Mouse (Mus musculus): ENCODE measurements around the gene Trim34a. TPM values are rescaled to one million over a fixed set of nuclear protein-coding genes. Genes with fewer than 3 reads are reported as not detected.
A peak's percentile ranks its signal among the peaks of the same experiment; 100 is the strongest.
"Not testable (repeated sequence)": the region's sequence is repeated elsewhere in the genome, so short reads cannot be mapped to it uniquely, and the experiment has no call there.

Trim34a gene
- polyA plus RNA-seq, 1 experiment from 2014 or later: 1.4 TPM

DNA sequence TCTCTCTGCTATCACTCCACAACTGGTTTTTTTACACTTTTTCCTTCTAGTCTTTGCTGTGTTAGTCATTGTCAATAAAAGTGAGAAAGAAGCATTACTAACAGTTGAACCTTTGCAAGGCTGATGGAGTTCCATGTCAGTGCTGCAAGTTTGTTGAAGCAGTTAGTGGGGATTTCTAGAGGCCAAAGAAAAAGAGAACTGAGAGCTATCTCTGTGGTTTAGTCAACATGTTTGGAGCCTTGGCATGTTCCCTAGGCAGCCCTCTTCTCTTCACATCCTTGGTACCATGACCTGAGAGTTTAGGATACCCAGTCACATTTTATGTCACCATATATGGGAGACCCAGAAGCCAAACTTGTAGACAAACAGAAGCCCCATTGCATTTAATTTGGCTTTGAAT is 3.4 kb upstream of the Trim34a start:
- Histone ChIP-seq H3K36me3 (ENCODE audit: control insufficient read depth, insufficient read depth) (no peaks in the 10 kb centered on the region), H3K4me3 (ENCODE audit: low read depth, low read length) (no peak overlapping the region), H3K9ac (ENCODE audit: low read depth, low read length) (no peak overlapping the region), H3K27ac (ENCODE audit: low read length) (no peak overlapping the region), H3K4me2 (ENCODE audit: low read depth, low read length) (no peak overlapping the region), H3K27me3 (ENCODE audit: control insufficient read depth, insufficient read depth, low read depth, low read length) (no peaks in the 10 kb centered on the region), H3K9me3 (replicated peaks; ENCODE audit: control insufficient read depth, low read length) (no peaks in the 10 kb centered on the region), H3K4me1 (ENCODE audit: control insufficient read depth, low read depth, low read length) (no peaks in the 10 kb centered on the region)
- ATAC-seq (ENCODE audit: low read depth): no peak

- no peaks in the 10 kb centered on the region for H3K9me3 ChIP-seq (replicated peaks; ENCODE audit: control insufficient read depth, low read length)
- no peak overlapping the region for H3K27ac ChIP-seq (ENCODE audit: low read length)
- 31% methylated on average over 1 of the region's 1 CpGs for WGBS (ENCODE audit: insufficient replicate concordance)
- H3K4me3 ChIP-seq (ENCODE audit: low read depth, low read length): no peak overlapping the region
- no peaks in the 10 kb centered on the region for H3K27me3 ChIP-seq (ENCODE audit: control insufficient read depth, insufficient read depth, low read depth, low read length)
- H3K9ac ChIP-seq (ENCODE audit: low read depth, low read length): no peak overlapping the region
- H3K4me1 ChIP-seq (ENCODE audit: control insufficient read depth, low read depth, low read length): no peaks in the 10 kb centered on the region
- H3K4me2 ChIP-seq (ENCODE audit: low read depth, low read length): no peak overlapping the region
- no peak for ATAC-seq (ENCODE audit: low read depth)
- H3K36me3 ChIP-seq (ENCODE audit: control insufficient read depth, insufficient read depth): no peaks in the 10 kb centered on the region
These were observed 641 bp upstream of the Trim34a start for GRCm38 (mm10) chr7:104243616-104244015.

DNA sequence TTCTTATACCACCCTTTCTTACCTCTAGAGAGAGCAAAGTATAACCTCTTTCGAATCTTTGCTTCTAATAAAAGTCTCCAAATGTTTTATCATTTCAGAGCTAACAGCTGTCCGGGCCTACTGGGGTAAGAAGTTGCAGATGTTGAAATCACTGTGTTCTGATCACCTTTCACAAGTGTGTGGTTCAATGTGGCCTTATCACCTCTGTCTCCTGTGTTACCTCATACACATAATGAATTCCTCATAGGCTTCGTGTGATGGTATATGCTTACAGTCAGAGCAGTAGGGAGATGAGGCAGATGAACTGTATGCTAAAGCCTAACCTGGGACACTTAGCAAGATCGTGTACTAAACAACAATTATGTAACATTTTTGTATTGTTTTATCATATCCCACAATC is 16.1 kb downstream of the Trim34a start:
- H3K4me1 ChIP-seq (ENCODE audit: control insufficient read depth, low read depth, low read length); H3K36me3 ChIP-seq (ENCODE audit: control insufficient read depth, insufficient read depth); H3K4me3 ChIP-seq (ENCODE audit: low read depth, low read length); H3K27me3 ChIP-seq (ENCODE audit: control insufficient read depth, insufficient read depth, low read depth, low read length); H3K27ac ChIP-seq (ENCODE audit: low read length); ATAC-seq (ENCODE audit: low read depth); H3K4me2 ChIP-seq (ENCODE audit: low read depth, low read length); H3K9ac ChIP-seq (ENCODE audit: low read depth, low read length); H3K9me3 ChIP-seq (replicated peaks; ENCODE audit: control insufficient read depth, low read length): not testable (repeated sequence)
- 63% methylated on average over 4 of the region's 4 CpGs for WGBS (ENCODE audit: insufficient replicate concordance)

DNA sequence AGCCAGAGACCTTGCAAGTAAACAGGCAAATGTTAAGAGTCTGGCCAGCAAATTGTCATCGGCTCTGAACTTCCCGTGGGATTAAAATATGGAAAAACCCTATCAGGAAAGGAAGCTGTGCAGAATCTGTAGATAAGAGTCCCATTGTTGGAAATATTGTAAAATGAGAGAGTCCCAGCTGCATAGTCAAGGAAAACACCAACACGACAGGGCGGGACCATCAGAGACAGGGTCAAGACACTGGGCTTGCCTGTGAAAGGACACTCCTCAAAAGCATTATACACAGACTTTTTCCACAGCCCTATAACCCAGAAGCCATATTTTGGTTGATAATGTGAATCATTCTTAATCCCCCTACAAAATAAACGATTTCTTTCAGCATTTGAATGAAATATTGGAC is 21.1 kb downstream of the Trim34a start:
- not testable (repeated sequence) for H3K4me3 ChIP-seq (ENCODE audit: low read depth, low read length); H3K27me3 ChIP-seq (ENCODE audit: control insufficient read depth, insufficient read depth, low read depth, low read length); H3K4me1 ChIP-seq (ENCODE audit: control insufficient read depth, low read depth, low read length); H3K27ac ChIP-seq (ENCODE audit: low read length); H3K9ac ChIP-seq (ENCODE audit: low read depth, low read length); H3K36me3 ChIP-seq (ENCODE audit: control insufficient read depth, insufficient read depth); H3K9me3 ChIP-seq (replicated peaks; ENCODE audit: control insufficient read depth, low read length); H3K4me2 ChIP-seq (ENCODE audit: low read depth, low read length)
- 65% methylated on average over 3 of the region's 5 CpGs for WGBS (ENCODE audit: insufficient replicate concordance)
- 0 out of 2 replicates have a peak, but pooled peaks have one; percentile 16 for ATAC-seq (ENCODE audit: low read depth)

DNA sequence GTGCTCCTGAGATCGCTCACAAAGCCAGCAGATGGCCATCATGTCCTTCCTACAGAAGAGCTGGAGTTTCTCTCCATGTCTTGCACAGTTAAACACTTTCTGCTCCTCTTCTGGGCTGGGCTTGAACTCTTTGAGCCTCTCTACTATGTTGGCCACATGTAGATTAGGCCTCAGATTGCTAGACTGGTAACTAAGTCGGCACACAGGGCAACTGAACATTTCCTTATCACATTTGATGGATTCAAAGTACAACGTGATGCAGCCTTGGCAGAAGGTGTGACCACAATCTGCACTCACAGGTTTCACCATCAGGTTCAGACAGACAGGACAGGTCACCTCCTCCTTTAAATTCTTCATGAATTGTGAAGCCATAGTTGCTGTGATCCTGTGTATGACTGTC is 35.1 kb downstream of the Trim34a start:
- not testable (repeated sequence) for H3K9me3 ChIP-seq (replicated peaks; ENCODE audit: control insufficient read depth, low read length); H3K9ac ChIP-seq (ENCODE audit: low read depth, low read length); H3K36me3 ChIP-seq (ENCODE audit: control insufficient read depth, insufficient read depth); H3K27me3 ChIP-seq (ENCODE audit: control insufficient read depth, insufficient read depth, low read depth, low read length); H3K4me2 ChIP-seq (ENCODE audit: low read depth, low read length); H3K4me1 ChIP-seq (ENCODE audit: control insufficient read depth, low read depth, low read length); H3K4me3 ChIP-seq (ENCODE audit: low read depth, low read length); ATAC-seq (ENCODE audit: low read depth); H3K27ac ChIP-seq (ENCODE audit: low read length)
- 32% methylated on average over 3 of the region's 3 CpGs for WGBS (ENCODE audit: insufficient replicate concordance)

- not testable (repeated sequence) for H3K9ac ChIP-seq (ENCODE audit: low read depth, low read length); H3K27me3 ChIP-seq (ENCODE audit: control insufficient read depth, insufficient read depth, low read depth, low read length); H3K27ac ChIP-seq (ENCODE audit: low read length); H3K36me3 ChIP-seq (ENCODE audit: control insufficient read depth, insufficient read depth); H3K9me3 ChIP-seq (replicated peaks; ENCODE audit: control insufficient read depth, low read length); H3K4me1 ChIP-seq (ENCODE audit: control insufficient read depth, low read depth, low read length)
- peak within 1 kb of the TSS; percentile 35 for H3K4me3 ChIP-seq (ENCODE audit: low read depth, low read length)
- H3K4me2 ChIP-seq (ENCODE audit: low read depth, low read length): peak within 1 kb of the TSS; percentile 6; the same call in 1 of the 2 replicates
- 35% methylated on average over 14 of the region's 14 CpGs for WGBS (ENCODE audit: insufficient replicate concordance)
- ATAC-seq (ENCODE audit: low read depth): peak; percentile 93
These were observed 43.6 kb downstream of the Trim34a start, which contains the start of gene Trim5 for GRCm38 (mm10) chr7:104287576-104288443. Gene Trim5 (minus strand): TSS chr7:104288094.

DNA sequence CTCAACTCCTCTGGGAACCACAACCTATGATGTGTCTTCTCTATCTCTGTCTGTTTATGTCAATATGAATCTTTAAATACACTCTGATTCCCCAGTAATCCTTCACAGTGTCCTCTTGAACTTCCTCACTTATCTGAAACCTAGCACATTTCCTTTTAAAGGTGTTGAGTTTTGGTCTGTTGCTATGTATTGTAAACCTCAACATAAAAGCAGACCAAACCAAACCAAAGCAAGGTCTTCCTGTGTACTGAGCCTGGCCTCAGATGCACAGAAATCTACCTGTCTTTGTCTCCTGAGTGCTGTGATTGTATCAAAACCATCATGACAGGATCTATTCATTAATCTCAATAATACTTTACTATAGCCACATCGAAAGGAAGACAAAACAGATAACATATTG is 46.4 kb downstream of the Trim34a start:
- H3K27me3 ChIP-seq (ENCODE audit: control insufficient read depth, insufficient read depth, low read depth, low read length): no peaks in the 10 kb centered on the region
- H3K4me2 ChIP-seq (ENCODE audit: low read depth, low read length): no peak overlapping the region
- H3K9me3 ChIP-seq (replicated peaks; ENCODE audit: control insufficient read depth, low read length): no peaks in the 10 kb centered on the region
- H3K9ac ChIP-seq (ENCODE audit: low read depth, low read length): no peak overlapping the region
- ATAC-seq (ENCODE audit: low read depth): no peak
- H3K36me3 ChIP-seq (ENCODE audit: control insufficient read depth, insufficient read depth): no peaks in the 10 kb centered on the region
- H3K27ac ChIP-seq (ENCODE audit: low read length): no peak overlapping the region
- WGBS (ENCODE audit: insufficient replicate concordance): 61% methylated on average over 1 of the region's 1 CpGs
- H3K4me3 ChIP-seq (ENCODE audit: low read depth, low read length): no peak overlapping the region
- no peaks in the 10 kb centered on the region for H3K4me1 ChIP-seq (ENCODE audit: control insufficient read depth, low read depth, low read length)

DNA sequence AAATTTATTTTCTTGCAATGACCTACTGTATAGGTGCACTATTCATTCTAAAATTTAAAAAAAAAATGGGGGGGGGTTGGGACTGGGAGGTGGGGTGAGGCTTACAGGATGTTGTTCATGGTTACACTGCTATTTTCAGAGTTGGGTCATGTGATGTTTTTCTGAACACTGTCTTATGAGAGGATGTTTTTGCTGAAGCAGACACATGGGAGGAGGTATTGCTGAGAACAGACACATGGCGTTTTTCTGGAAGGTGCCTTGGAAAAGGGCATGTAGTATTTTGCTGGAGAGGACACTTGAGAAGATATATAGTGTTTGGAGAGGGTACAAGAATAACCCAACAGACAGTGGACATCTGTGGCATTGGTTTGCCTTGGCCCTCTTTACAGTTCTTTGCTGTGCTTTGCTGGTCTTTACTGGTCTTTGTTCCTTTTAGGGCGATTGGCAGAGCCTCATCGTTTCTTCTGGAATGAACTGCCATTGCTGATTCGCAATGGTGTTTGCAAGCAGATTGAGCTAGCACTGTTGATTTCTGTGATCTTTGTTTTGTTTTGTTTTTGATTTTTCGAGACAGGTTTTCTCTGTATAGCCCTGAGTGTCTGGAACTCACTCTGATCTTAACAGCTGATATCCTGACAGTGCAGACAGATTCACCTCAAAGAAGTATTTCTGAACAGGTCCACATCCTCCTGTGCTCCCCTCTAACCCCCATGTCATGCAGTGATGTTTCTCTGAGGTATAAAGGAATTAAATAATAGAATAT is 47.6 kb downstream of the Trim34a start:
- H3K4me2 ChIP-seq (ENCODE audit: low read depth, low read length): no peak overlapping the region
- 57% methylated on average over 5 of the region's 5 CpGs for WGBS (ENCODE audit: insufficient replicate concordance)
- no peaks in the 10 kb centered on the region for H3K9me3 ChIP-seq (replicated peaks; ENCODE audit: control insufficient read depth, low read length)
- no peak overlapping the region for H3K9ac ChIP-seq (ENCODE audit: low read depth, low read length)
- no peaks in the 10 kb centered on the region for H3K4me1 ChIP-seq (ENCODE audit: control insufficient read depth, low read depth, low read length)
- no peak overlapping the region for H3K27ac ChIP-seq (ENCODE audit: low read length)
- no peaks in the 10 kb centered on the region for H3K27me3 ChIP-seq (ENCODE audit: control insufficient read depth, insufficient read depth, low read depth, low read length)
- ATAC-seq (ENCODE audit: low read depth): no peak
- H3K4me3 ChIP-seq (ENCODE audit: low read depth, low read length): no peak overlapping the region
- no peaks in the 10 kb centered on the region for H3K36me3 ChIP-seq (ENCODE audit: control insufficient read depth, insufficient read depth)
